Mouse (Mus musculus) ES-CJ7 (cell line): ENCODE measurements around the gene Eif4a1.

Source experiments
- DNase-seq: peaks from one replicate; pipeline ENCODE4 v3.0.0; 2011; ENCODE audit warnings: low read depth, low spot score

Gene Eif4a1

GRCm38 (mm10) chr11:69699595-69699994, 27.4 kb upstream of the Eif4a1 start:
- DNase-seq: no peak

GRCm38 (mm10) chr11:69698574-69698973, 26.4 kb upstream of the Eif4a1 start:
- DNase-seq: peak; percentile 90

GRCm38 (mm10) chr11:69697396-69697795, 25.2 kb upstream of the Eif4a1 start:
- no peak for DNase-seq

GRCm38 (mm10) chr11:69695361-69696181, 23.3 kb upstream of the Eif4a1 start, which contains the start of the genes Tnfsf12 and Tnfsfm13:
TSS of gene Tnfsf12 (minus strand) at chr11:69695849.
TSS of gene Tnfsfm13 (minus strand) at chr11:69696098.
- DNase-seq: no peak

- DNase-seq: no peak
These were observed 22.8 kb upstream of the Eif4a1 start for GRCm38 (mm10) chr11:69695046-69695360.

- DNase-seq: no peak
These were observed 21.3 kb upstream of the Eif4a1 start for GRCm38 (mm10) chr11:69693421-69693965.

- no peak for DNase-seq
These were observed 20.6 kb upstream of the Eif4a1 start for GRCm38 (mm10) chr11:69692863-69693262.

- DNase-seq: no peak
These were observed 20.1 kb upstream of the Eif4a1 start for GRCm38 (mm10) chr11:69692196-69692811.

GRCm38 (mm10) chr11:69689891-69690290, 17.7 kb upstream of the Eif4a1 start:
- DNase-seq: peak; percentile 81

- DNase-seq: no peak
These were observed 14.8 kb upstream of the Eif4a1 start for GRCm38 (mm10) chr11:69687061-69687460.

GRCm38 (mm10) chr11:69686377-69686776, 14.2 kb upstream of the Eif4a1 start:
- peak; percentile 72 for DNase-seq

GRCm38 (mm10) chr11:69685526-69686148, 13.4 kb upstream of the Eif4a1 start, which contains the start of gene Tnfsf13:
TSS of gene Tnfsf13 (minus strand) at chr11:69685784.
- DNase-seq: no peak

GRCm38 (mm10) chr11:69684936-69685335, 12.7 kb upstream of the Eif4a1 start:
- DNase-seq: no peak

GRCm38 (mm10) chr11:69684128-69684745, 12.0 kb upstream of the Eif4a1 start:
- DNase-seq: no peak

- DNase-seq: no peak
These were observed 11.4 kb upstream of the Eif4a1 start for GRCm38 (mm10) chr11:69683576-69683975.

- DNase-seq: peak; percentile 95
These were observed 10.8 kb upstream of the Eif4a1 start for GRCm38 (mm10) chr11:69682840-69683533.

GRCm38 (mm10) chr11:69682209-69682839, 10.1 kb upstream of the Eif4a1 start:
- no peak for DNase-seq

- peak; percentile 98 for DNase-seq
These were observed 9.3 kb upstream of the Eif4a1 start, which contains the start of gene Senp3 for GRCm38 (mm10) chr11:69681314-69682208. TSS of gene Senp3 (minus strand) at chr11:69682084.

- DNase-seq: no peak
These were observed 8.1 kb upstream of the Eif4a1 start for GRCm38 (mm10) chr11:69680136-69680855.
